Comparison of ENCODE assay signal across 11 mouse cellular contexts in the genomic region with DNA sequence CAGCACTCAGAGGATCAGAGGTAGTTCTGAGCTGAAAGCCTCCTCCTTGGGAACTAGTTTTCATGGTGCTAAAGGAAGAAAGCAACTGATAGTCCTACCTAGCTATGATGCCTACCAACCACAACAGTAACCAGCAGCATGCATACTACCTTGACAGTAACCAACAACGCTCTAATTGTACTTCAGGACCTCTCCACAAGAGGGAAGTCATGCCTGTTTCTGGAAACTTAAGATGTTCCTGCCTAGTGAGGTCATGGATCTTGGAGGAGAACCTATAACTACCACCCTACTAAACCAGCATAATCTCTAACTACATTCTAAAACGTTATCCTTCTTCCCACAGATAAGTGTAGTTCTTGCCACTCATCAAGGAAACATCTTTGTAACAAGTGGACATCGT. TPM values are rescaled to one million over a fixed set of nuclear protein-coding genes. Genes with fewer than 3 reads are reported as not detected.
DNase-seq lines count a peak whose midpoint lies in the region; ATAC-seq and TF ChIP-seq lines count a peak whose summit lies in the region.
"Had no signal": no experiment of that assay in that cellular context is flagged by ENCODE, and none has a peak within 500 bp of the region (broad histone marks: within the 10 kb centered on the region; RNA-seq: fewer than 3 reads in every experiment).

No protein-coding gene starts in this region.

- DNase-seq in forebrain, embryonic 14.5 days (ENCODE audit: low spot score): peak; percentile 23
- no peak for DNase-seq in forebrain, embryonic 10.5 days (ENCODE audit: extremely low spot score, low spot score)
- DNase-seq in left cerebral cortex, adult 2 months (ENCODE audit: extremely low spot score in 1 of 2, low spot score in 2 of 2): peak in 1 of 2 experiments; percentile 25
- no peak for DNase-seq in left cerebral cortex, postnatal 36 days (ENCODE audit: low spot score in 2 of 2)
- no peak for DNase-seq in G1E (ENCODE audit: low spot score)
- peak; percentile 15 for DNase-seq in lung, postnatal 10 days
- no peak for DNase-seq in right cerebral cortex, postnatal 36 days (ENCODE audit: low spot score in 2 of 2)
- DNase-seq in gastrocnemius, postnatal 36 days: no peak
- DNase-seq: layer of hippocampus, postnatal 36 days had no signal

- no peak overlapping the region for H3K4me3 ChIP-seq in forebrain, embryonic 14.5 days (ENCODE audit: low read depth, low read length)
- H3K4me3 ChIP-seq in forebrain, embryonic 10.5 days: no peak overlapping the region
- no peak overlapping the region for H3K4me3 ChIP-seq in left cerebral cortex, adult 2 months
- no peak overlapping the region for H3K4me3 ChIP-seq in G1E (ENCODE audit: low read depth, low read length)

- H3K4me1 ChIP-seq in forebrain, embryonic 14.5 days (ENCODE audit: control insufficient read depth, insufficient read depth, low read length): peaks cover 2% of the 10 kb centered on the region; the same call in 1 of the 2 replicates
- peaks cover 13% of the 10 kb centered on the region for H3K4me1 ChIP-seq in forebrain, embryonic 10.5 days
- peaks cover 26% of the 10 kb centered on the region for H3K4me1 ChIP-seq in G1E (ENCODE audit: insufficient read depth, low read depth, low read length)

- H3K9me3 ChIP-seq in forebrain, embryonic 14.5 days (replicated peaks; ENCODE audit: control insufficient read depth, low read length): no peaks in the 10 kb centered on the region
- H3K9me3 ChIP-seq in forebrain, embryonic 10.5 days: no peaks in the 10 kb centered on the region
- no peaks in the 10 kb centered on the region for H3K9me3 ChIP-seq in G1E (replicated peaks)

- H3K27ac ChIP-seq in forebrain, embryonic 14.5 days (ENCODE audit: low read depth, low read length): no peak overlapping the region
- no peak overlapping the region for H3K27ac ChIP-seq in forebrain, embryonic 10.5 days
- no peak overlapping the region for H3K27ac ChIP-seq in left cerebral cortex, adult 2 months

- peak; percentile 54 for TF ChIP-seq CTCF in left cerebral cortex, adult 2 months (IDR thresholded peaks at IDR 0.05)
- TF ChIP-seq CTCF in G1E (IDR thresholded peaks at IDR 0.05; ENCODE audit: low read depth, low read length): 0 out of 2 replicates have a peak, but pooled peaks have one; percentile 39

- H3K4me2 ChIP-seq in forebrain, embryonic 14.5 days (ENCODE audit: low read length): no peak overlapping the region

- no peak for ATAC-seq in forebrain, embryonic 14.5 days
- ATAC-seq in G1E (ENCODE audit: extremely low read depth, insufficient number of reproducible peaks, low FRiP score, poor library complexity, severe bottlenecking): no peak

- 42% methylated on average over 3 of the region's 3 CpGs for WGBS in forebrain, embryonic 14.5 days
- WGBS in forebrain, embryonic 10.5 days: 43% methylated on average over 3 of the region's 3 CpGs

- no peak overlapping the region for H3K9ac ChIP-seq in forebrain, embryonic 14.5 days (ENCODE audit: low read length)

- peaks cover 17% of the 10 kb centered on the region for H3K36me3 ChIP-seq in forebrain, embryonic 14.5 days (ENCODE audit: control insufficient read depth, insufficient read depth, low read length)
- peaks cover 18% of the 10 kb centered on the region for H3K36me3 ChIP-seq in forebrain, embryonic 10.5 days (replicated peaks)
- H3K36me3 ChIP-seq in G1E (replicated peaks): peaks cover 21% of the 10 kb centered on the region

- H3K27me3 ChIP-seq in forebrain, embryonic 14.5 days (replicated peaks; ENCODE audit: control insufficient read depth, insufficient read depth, low read length): no peaks in the 10 kb centered on the region
- H3K27me3 ChIP-seq in forebrain, embryonic 10.5 days (ENCODE audit: poor library complexity, severe bottlenecking): peaks cover 6% of the 10 kb centered on the region; the same call in 1 of the 2 replicates
- peaks cover 33% of the 10 kb centered on the region for H3K27me3 ChIP-seq in G1E (ENCODE audit: insufficient read depth, low read length)

- intact Hi-C loops in left cerebral cortex, adult 2 months (cut with DNase I): loop anchor here (5.0 kb wide), 1 partner anchor 74 kb away; no protein-coding TSS in a partner anchor
- intact Hi-C loops in left cerebral cortex, postnatal 36 days (cut with DNase I): loop anchor here (10.0 kb wide), 1 partner anchor 144 kb away; the partner anchor contains the start of gene Snx27
- intact Hi-C loops in gastrocnemius, postnatal 36 days (cut with DNase I): no loop called here

RNA-seq across cellular contexts. Expression of gene Mrpl9, which starts 1.9 kb away (rescaled TPM):
- 57.2 and 58.6 TPM in 2 replicates for polyA plus RNA-seq in forebrain, embryonic 14.5 days (2014; fragmentation: Nextera tagmentation; extraction: Ambion mirVana)
- 70.9 and 74.5 TPM in 2 replicates for polyA plus RNA-seq in forebrain, embryonic 10.5 days (2016; fragmentation: Nextera tagmentation; extraction: Ambion mirVana)
- 10 to 100 TPM; 38.6 to 41.6 TPM for total RNA-seq in left cerebral cortex, adult 2 months (2021)
- total RNA-seq in left cerebral cortex, postnatal 36 days (2021): 10 to 100 TPM; 34.1 to 42.3 TPM
- 62.2 and 67.1 TPM in 2 replicates for total RNA-seq in G1E (2014; fragmentation: Nextera tagmentation)
- 105 and 108 TPM in 2 replicates for total RNA-seq in G1E (2017)
- polyA plus RNA-seq in G1E (2012): 89.5 and 105 TPM in 2 replicates
- total RNA-seq in gastrocnemius, postnatal 36 days (2021): 10 to 100 TPM; 34.6 to 34.7 TPM

RNA-seq across cellular contexts. Expression of gene Oaz3, which starts 2.5 kb away (rescaled TPM):
- polyA plus RNA-seq in forebrain, embryonic 14.5 days (2014; fragmentation: Nextera tagmentation; extraction: Ambion mirVana): 0.38 and 0.78 TPM in 2 replicates
- 0.62 and 0.81 TPM in 2 replicates for polyA plus RNA-seq in forebrain, embryonic 10.5 days (2016; fragmentation: Nextera tagmentation; extraction: Ambion mirVana)
- not detected for total RNA-seq in left cerebral cortex, adult 2 months (2021)
- total RNA-seq in left cerebral cortex, postnatal 36 days (2021): not detected
- total RNA-seq in G1E (2014; fragmentation: Nextera tagmentation) (not detected in 2 replicates), G1E (2017) (0.17 and 0.49 TPM in 2 replicates)
- polyA plus RNA-seq in G1E (2012): not detected in 2 replicates
- total RNA-seq in gastrocnemius, postnatal 36 days (2021): not detected
- total RNA-seq: heart, postnatal 14 days; layer of hippocampus, postnatal 36 days; megakaryocyte, adult 5-6 weeks had no signal

RNA-seq across cellular contexts. Expression of gene Tdrkh, which starts 28.1 kb away (rescaled TPM):
- 59.8 and 61.9 TPM in 2 replicates for polyA plus RNA-seq in forebrain, embryonic 14.5 days (2014; fragmentation: Nextera tagmentation; extraction: Ambion mirVana)
- 37.6 and 38.1 TPM in 2 replicates for polyA plus RNA-seq in forebrain, embryonic 10.5 days (2016; fragmentation: Nextera tagmentation; extraction: Ambion mirVana)
- total RNA-seq in left cerebral cortex, adult 2 months (2021): 10 to 100 TPM; 38.8 to 38.9 TPM
- 10 to 100 TPM; 35.2 to 36.7 TPM for total RNA-seq in left cerebral cortex, postnatal 36 days (2021)
- not detected in 2 replicates for total RNA-seq in G1E (2014; fragmentation: Nextera tagmentation)
- total RNA-seq in G1E (2017): 0.12 and 0.22 TPM in 2 replicates
- not detected in 2 replicates for polyA plus RNA-seq in G1E (2012)
- 1 to 10 TPM; 1.3 to 1.9 TPM for total RNA-seq in gastrocnemius, postnatal 36 days (2021)

RNA-seq across cellular contexts. Expression of gene Celf3, which starts 36.9 kb away (rescaled TPM):
- 301 and 306 TPM in 2 replicates for polyA plus RNA-seq in forebrain, embryonic 14.5 days (2014; fragmentation: Nextera tagmentation; extraction: Ambion mirVana)
- 34.7 and 46.8 TPM in 2 replicates for polyA plus RNA-seq in forebrain, embryonic 10.5 days (2016; fragmentation: Nextera tagmentation; extraction: Ambion mirVana)
- 100 to 1,000 TPM; 159 to 177 TPM for total RNA-seq in left cerebral cortex, adult 2 months (2021)
- 100 to 1,000 TPM; 141 to 163 TPM for total RNA-seq in left cerebral cortex, postnatal 36 days (2021)
- total RNA-seq in G1E (2014; fragmentation: Nextera tagmentation) (not detected in 2 replicates), G1E (2017) (0.17 TPM in 1 of 2 replicates, not detected in the other)
- polyA plus RNA-seq in G1E (2012): not detected in 2 replicates
- total RNA-seq in gastrocnemius, postnatal 36 days (2021): not detected
- total RNA-seq: heart, postnatal 14 days; megakaryocyte, adult 5-6 weeks had no signal

RNA-seq across cellular contexts. Expression of gene Riiad1, which starts 39.0 kb away (rescaled TPM):
- 14.7 and 19.2 TPM in 2 replicates for polyA plus RNA-seq in forebrain, embryonic 14.5 days (2014; fragmentation: Nextera tagmentation; extraction: Ambion mirVana)
- polyA plus RNA-seq in forebrain, embryonic 10.5 days (2016; fragmentation: Nextera tagmentation; extraction: Ambion mirVana): 6.0 and 6.9 TPM in 2 replicates
- total RNA-seq in left cerebral cortex, adult 2 months (2021): 1 to 10 TPM; 4.4 to 5.8 TPM
- 1 to 10 TPM; 4.5 to 5.7 TPM for total RNA-seq in left cerebral cortex, postnatal 36 days (2021)
- not detected in 2 replicates for total RNA-seq in G1E (2014; fragmentation: Nextera tagmentation)
- not detected in 2 replicates for total RNA-seq in G1E (2017)
- polyA plus RNA-seq in G1E (2012): not detected in 2 replicates
- 1 to 10 TPM; 5.5 to 8.3 TPM for total RNA-seq in gastrocnemius, postnatal 36 days (2021)

Comparison
In these comparisons a context has a peak if more than half of its experiments do, and no peak if none do; other contexts are left out.
1. DNase-seq: peak in forebrain, embryonic 14.5 days (single experiment) and lung, postnatal 10 days (single experiment); none in forebrain, embryonic 10.5 days (single experiment), left cerebral cortex, postnatal 36 days (0 of 2), G1E (single experiment), right cerebral cortex, postnatal 36 days (0 of 2) and gastrocnemius, postnatal 36 days (0 of 2).
2. RNA of gene Tdrkh, which starts 28.1 kb away (total RNA-seq): 38.8 to 38.9 TPM in left cerebral cortex, adult 2 months and 35.2 to 36.7 TPM in left cerebral cortex, postnatal 36 days; 1.3 to 1.9 TPM in gastrocnemius, postnatal 36 days and 0.12 to 0.22 TPM in G1E; every median in the first group is over 10 times any median in the second.